Mouse (Mus musculus) embryonic fibroblast, embryonic 13.5 days (primary cell): ENCODE results near the gene Msh4.

Experiments used
- CTCF ChIP-seq: IDR thresholded peaks from 2 replicates; pipeline ENCODE4 v1.5.1; 2011; ENCODE audit warnings: mild to moderate bottlenecking, control low read depth, low read length, moderate library complexity, borderline replicate concordance; ENCODE audit not compliant: insufficient read depth
- POLR2A ChIP-seq: IDR thresholded peaks from 2 replicates; pipeline ENCODE4 v1.6.1; 2011; ENCODE audit warnings: low read depth, mild to moderate bottlenecking, control low read depth, low read length, moderate library complexity

GRCm38 (mm10) chr3:153895454-153895853 lies 10.5 kb downstream of the Msh4 start:
- TF ChIP-seq POLR2A (no peak), CTCF (no peak)
